Mouse (Mus musculus) adrenal gland (tissue): ENCODE results near the gene Rrp8.

Experiments used
- intact Hi-C: fragments of 180-260 bp; cut with DNase I; formaldehyde crosslinking; loops from one replicate; pipeline ENCODE4 v1.15.1; 2025
- long read RNA-seq, 2 experiments: library from polyadenylated mRNA; unstranded; transcript quantifications; one replicate each; pipeline ENCODE4 v2.0.0; 2020; ENCODE audit warnings: borderline replicate concordance in 1 of 2; ENCODE audit not compliant: insufficient replicate concordance in 1 of 2

The Rrp8 gene
- long read RNA-seq, experiment 1, transcript Rrp8-201 (7 exons, 3,053 nt), result major isoform, 15 of 21 reads
- long read RNA-seq, experiment 1, partial matches to known transcripts, result 3 of 21 reads
- long read RNA-seq, experiment 1, other reads (novel, unspliced or antisense), result 3 of 21 reads
- long read RNA-seq, experiment 2, transcript Rrp8-201 (7 exons, 3,053 nt), result major isoform, 17 of 27 reads
- long read RNA-seq, experiment 2, partial matches to known transcripts, result 8 of 27 reads
- long read RNA-seq, experiment 2, other reads (novel, unspliced or antisense), result 0 of 27 reads

DNA sequence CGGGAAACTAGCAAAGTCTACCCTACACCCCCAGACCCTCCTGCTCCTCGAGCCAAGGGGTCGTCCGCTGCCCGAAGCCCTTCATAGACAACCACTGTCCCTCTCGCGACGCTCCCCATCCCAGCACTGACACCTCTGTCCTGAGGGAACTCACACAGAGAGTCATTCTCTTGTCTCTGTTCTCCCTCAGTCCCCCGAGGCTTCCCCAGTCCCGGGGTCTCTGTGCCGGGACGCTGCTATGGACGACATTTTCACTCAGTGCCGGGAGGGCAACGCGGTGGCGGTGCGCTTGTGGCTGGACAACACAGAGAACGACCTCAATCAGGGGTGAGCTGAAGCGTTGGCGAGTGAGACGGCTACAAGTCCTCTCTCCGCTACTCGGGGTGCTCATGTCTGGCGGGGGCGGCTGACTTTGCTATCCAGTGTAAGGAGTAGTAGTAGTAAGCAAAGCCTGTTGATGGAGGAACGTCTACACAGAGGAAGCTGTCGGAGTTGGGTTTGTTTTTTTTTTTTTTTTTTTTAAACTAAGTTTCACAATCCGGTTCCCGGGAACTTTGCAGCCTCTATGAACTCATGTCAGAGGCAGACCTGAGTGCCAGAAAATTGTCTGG is at the start of gene Rrp8:
Gene Rrp8 (minus strand): TSS at position 475 of the 611 bp plus-strand sequence.
- intact Hi-C loops, result loop anchor here (2.0 to 10.0 kb wide), 2 partner anchors 74 to 182 kb away; partner anchors contain the start of genes Mrpl17 and Smpd1

DNA sequence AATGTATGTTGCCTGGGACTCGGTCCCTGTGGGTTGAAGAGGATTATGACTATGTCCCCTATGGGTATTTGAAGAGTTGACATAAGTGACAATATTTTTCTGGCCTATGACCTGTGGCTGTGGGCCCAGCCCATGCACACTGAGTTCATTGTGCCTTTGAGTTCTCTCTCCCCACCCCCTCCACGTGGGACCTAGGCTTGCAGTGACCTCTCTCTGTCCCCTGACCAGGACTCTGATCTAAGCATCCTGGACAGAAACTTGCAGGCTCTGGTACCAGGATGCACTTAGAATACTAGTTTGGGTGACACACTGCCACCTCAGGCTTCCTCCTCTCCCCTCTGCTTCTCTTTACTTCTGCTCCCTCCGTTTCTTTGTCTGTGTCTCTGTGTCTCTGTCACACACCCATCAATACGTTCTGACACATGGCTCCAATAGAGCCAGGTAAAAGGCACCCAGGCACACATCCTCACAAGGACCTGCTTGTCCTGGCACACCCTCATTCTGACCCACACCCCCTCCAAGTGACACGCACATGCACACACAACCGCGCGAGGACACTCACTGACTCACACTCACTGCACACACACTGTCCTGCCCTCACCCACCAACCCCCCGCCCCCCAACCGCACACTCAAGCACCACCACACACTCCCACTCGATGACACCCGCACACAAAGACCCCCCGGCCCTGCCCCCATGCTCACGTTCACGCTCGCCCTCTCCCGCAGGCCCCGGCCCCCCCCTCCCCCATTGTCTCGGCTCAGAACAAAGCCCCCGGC is 49.5 kb upstream of the Rrp8 start:
- intact Hi-C loops, result no loop called here

DNA sequence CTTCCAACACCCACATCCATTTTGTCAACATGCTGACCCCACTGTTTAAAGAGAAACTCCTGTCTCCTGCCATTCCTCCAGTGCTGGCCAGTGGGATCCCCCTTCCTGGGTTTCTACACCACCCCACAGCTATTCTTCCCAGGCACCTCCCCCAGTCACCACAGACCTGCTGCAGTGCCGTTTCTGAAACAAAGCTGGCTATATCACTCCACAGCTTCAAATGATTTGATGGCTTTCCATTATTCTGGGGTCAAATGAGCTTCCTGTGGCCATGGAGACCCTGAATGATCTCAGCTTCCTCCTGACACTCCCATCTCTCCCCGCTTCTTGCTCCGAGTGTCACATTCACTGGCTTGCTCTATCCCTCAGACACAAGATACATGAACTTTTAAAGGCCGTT is 47.4 kb upstream of the Rrp8 start:
- intact Hi-C loops, result no loop called here

DNA sequence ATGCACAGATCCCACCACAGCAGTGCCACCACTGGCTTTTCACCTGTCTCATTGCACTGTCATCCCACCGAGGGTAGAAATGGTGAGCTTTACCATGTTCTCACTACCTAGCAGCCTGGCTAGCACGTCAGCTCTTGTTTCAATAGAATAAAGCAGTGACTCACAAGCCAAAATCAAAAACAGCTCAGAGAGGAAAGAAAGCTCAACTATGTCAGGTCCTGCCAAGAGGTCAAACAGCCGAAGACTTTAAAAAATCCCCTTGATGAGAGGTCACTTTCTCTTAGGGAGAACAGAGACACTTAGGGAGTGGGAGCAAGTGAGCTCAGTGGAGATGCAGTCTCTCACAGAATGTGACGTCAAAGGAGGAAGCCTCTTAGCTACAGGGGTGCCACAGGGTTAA is 46.7 kb upstream of the Rrp8 start:
- intact Hi-C loops, result no loop called here

DNA sequence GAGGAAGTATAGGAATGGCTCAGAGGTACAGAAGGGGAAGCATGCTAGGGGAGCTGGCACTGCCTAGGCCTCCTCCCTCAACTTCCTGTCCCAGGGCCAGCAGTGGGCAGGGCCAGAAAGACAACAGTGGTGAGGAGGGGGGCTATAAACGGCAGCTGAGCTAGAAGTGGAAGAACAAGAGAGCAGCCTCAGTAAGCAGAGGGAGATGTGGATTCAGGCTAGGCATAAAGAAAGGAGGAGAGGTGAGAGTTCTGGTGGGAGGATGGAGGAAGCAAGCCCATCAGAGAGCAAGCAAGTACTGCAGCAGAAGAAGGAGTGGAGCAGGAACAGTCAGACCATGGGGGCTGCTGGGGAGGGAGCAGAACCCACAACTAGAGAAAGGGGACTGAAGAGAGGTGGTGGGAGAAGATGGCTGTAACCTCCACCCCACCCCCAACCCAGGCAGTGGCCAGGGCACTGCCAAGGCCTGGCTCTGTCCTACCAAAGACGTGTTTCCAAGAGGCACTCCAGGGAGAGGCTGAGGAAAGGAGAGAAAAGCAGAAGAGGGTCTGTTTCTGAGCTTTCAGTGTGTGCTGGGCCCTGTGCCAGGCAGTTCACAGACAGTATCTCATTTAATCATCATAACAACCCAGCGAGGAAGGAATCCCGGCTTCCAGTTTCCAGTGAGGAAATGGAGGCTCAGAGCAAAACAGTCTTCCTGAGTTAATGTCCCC is 41.5 kb upstream of the Rrp8 start:
- intact Hi-C loops, result no loop called here

DNA sequence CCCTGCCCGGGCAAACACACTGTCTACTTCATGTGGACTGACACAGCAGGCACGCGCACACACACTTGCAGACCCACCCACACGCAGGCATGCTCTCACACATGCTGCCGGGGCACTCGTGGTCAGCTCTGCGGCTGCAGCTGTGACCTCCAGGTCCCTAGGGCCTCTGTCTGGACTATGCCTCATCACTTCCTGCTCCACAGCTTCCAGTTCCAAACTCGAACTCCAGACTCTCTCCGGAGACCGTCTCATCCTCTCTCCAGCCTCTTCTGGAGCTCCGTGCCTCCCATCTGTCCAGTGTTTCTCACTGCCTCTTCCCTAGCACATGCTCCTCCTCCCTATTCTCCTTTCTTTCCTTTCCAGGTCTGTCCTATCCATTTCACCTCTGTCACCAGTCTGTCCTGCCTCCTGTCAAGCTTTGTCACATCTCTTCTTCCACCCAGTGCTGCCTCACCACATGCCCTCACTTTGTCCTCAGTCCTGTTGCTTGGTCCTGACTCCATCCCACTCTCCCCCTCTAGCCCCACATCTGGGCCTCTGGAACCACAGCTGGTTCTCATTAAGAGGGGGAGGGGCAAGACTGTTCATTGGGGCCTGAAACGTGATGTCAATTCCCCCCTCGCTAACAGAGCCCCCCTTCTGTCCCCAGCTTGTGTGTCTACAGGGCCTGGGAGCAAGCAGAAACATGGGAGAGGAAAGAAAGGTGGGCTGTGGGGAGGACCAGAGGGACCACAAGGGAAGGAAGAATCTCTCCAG is 40.8 kb upstream of the Rrp8 start:
- intact Hi-C loops, result no loop called here

DNA sequence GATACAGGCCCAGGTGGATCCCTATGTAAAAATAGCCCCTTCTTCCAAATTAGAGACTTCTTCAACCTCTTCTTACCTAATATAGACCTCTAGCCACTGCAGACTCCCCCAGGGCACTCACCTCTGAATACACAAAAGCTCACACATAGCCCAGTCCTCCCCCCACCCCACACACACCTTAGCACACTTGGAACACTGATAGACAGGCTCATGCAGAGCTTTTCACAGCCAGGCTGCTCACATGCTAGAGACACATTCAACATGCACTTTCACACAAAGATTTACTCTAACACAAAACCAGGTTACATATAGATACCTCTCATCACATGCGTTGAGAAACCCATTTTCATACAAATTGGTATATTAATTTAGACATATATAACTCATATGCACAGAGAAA is 40.1 kb upstream of the Rrp8 start:
- intact Hi-C loops, result no loop called here

DNA sequence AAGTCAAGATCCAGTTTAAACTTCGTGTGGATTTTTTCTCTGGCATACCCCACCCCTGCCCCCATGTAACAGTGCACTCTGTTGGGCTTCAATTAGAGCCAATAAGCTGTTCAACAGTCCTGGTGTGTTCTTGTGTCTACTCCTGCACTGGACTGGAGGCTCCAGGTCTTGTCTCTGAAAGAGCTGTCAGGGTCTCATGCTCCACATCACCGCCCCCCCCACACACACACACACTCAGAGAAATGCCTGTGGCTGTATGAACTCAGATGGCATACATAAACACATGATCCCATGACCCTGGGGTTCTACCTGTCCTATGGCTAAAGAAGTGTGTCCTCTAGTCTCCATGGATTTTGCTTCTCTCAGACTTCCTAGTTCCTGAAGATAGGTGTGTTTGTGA is 38.8 kb upstream of the Rrp8 start:
- intact Hi-C loops, result no loop called here

DNA sequence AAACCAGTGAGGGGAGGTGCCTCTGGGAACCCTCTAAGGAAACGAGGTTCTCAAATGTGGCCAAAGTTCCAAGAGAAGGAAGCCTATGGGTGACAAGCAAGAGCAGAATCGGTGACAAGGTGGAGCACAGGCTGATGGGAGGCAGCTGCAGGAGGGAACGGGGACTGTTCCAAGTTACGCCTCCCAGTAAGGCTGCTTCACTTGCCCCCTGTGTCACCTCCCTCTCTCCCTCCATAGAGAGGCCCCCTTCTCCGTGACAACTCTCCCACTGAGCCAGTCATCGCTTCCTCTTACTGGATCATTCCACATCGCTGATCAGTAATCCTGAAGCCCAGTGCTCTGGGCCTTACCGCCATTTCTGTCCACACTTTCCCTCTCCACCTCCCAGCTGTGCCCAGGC is 37.5 kb upstream of the Rrp8 start:
- intact Hi-C loops, result no loop called here

DNA sequence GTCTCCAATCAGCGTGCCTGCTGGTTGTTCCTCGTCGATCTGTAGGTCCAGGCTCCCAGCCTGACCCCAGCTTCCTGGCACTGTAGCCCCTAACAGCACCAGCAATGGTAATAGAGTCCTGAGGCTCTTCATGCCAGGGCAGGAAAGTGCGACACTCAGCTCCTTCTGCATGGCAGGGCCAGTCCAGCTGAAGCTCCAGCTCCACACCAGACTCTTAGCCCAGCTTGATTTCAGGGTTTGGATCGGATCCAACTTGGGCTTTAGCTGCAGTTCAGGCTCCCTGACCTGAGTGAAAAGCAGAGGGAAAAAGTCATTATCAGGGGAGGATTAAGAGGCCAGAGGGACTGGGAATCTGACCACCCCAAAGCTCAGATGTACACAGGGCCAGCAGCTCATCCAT is 35.9 kb upstream of the Rrp8 start:
- intact Hi-C loops, result no loop called here

DNA sequence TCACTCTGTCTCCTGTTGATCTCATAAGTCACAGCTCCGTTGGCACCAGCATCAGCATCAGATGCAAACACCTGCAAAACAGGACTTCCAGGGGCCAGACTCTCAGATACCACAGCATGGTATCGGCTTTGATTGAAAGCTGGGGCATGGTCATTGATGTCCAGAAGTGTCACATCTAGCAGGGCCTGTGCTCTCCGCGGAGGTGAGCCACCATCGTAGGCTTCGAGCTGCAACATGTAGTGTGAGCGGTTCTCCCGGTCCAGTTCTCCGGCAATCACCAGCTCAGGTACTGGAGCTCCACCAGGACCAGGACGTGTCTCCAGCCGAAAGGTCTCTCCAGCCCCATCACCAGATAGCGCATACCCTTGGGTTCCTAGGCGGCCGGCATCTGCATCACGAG is 35.1 kb upstream of the Rrp8 start:
- intact Hi-C loops, result no loop called here

DNA sequence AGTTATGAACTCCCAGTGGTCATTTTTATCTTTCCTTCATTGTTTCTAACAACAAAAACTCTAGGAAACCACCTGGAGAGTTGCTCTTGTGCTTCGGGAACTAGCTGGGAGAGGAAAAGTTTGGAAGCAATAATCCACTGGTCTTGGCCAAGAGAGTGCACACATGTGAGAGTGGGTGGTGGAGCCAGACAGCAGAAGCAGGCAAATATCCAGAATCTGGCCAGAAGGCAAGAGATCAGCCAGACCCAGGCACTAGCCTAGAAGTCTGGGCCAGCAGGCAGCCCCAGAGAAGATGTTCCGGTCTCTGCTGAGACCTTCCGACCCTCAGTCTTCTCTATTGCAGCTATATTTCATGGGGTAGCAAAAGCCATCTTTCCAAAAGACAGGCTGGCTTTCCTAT is 32.8 kb upstream of the Rrp8 start:
- intact Hi-C loops, result no loop called here

DNA sequence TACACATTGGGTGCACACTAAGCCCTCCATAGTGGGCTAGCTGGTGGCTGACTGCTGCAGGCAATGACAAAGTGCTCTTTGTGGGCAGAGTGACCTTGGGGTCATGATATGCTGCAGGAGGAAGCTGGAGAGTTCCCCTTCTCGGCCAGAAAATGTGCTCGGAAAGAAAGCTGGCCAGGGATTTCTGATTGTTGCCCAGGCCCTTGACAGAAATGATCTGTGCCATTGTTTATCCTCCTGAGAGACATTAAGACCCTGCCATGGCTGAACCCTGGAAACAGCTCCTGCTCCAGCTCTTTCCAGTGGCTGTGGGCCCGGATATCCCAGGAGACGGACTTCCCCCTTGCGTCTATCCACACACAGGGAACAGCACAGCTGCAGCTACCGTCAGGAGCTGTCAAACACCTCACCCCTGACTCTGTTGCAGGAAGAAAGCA is 30.6 kb upstream of the Rrp8 start:
- intact Hi-C loops, result no loop called here

DNA sequence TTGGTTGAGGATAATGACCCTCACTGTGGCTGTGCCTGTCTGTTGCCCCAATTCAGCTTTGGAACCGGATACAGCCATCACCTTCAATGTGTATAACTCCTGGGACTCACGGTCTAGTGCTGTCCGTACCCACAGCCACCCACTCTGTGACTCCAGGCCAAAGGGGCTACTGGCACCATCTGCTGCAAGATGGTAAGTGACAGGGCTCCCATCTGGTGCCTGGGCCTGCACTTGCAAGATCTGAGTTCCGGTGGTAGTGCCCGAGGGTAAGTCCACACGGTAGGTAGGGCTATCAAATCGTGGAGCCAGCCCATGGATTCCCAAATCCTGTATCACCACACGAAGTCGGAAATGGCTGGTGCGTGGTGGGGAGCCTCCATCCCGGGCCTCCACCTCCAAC is 27.1 kb upstream of the Rrp8 start:
- intact Hi-C loops, result no loop called here

DNA sequence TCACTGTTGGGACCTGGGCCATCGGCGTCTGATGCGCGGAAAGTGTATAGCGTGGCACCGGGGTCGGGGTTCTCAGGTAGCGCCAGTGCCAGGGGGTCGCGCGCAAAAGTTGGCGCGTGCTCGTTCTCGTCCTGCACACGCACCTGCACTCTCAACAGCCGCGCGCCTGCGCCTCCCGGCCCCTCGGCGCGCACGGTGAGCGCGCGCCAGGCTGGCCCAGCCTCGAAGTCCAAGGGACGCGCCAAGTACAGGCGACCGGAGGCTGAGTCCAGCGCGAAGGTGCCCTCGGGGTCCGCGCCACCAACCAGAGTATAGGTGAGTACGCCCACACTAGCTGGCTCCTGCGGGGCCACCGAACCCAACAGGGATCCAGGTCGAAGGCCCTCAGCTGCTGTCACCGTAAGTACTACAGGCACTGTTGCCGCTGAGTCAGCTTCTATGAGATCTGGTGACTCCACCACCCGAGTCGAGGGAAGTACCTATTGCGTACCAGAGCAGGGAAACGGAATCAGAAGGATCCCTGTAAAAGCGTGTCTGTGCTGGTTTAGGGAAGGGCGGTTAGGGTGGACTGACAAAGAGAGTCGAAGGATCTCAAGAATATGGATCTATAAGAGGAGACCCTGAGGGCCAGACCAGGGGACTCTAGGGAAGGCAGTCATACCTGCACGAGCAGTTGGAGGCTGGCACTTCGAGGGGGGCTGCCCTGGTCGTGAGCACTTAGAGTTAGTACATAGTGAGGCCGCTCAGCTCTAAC is 25.5 kb upstream of the Rrp8 start:
- intact Hi-C loops, result no loop called here

DNA sequence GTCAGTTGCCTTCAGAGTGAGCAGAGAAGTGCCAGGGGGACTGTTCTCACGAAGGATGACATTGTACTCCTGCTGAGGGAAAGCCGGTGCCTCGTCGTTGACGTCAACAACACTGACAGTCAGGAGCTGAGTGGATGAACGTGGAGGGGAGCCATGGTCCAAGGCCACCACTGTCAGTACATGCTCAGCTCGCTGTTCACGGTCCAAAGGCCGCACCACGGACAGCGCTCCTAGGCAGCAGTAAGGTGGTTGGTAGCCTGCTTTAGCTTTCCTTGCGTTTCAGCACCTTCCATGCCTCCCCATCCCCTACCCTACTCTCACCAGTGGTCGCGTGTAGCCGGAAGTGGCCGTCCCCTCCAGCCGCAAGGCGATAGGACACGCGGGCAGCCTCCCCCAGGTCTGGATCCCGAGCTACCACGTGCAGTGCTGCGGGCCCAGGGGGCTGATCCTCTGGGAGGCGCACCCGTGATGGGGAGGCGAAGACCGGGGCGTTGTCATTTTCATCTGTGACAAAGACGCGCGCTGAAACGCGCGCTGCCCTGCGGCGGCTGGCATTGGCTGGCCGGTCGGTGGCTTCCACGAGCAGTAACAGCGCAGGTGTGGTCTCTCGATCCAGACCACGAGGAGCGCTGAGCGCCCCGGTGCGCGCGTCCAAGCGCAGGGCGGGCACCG is 24.8 kb upstream of the Rrp8 start:
- intact Hi-C loops, result no loop called here

DNA sequence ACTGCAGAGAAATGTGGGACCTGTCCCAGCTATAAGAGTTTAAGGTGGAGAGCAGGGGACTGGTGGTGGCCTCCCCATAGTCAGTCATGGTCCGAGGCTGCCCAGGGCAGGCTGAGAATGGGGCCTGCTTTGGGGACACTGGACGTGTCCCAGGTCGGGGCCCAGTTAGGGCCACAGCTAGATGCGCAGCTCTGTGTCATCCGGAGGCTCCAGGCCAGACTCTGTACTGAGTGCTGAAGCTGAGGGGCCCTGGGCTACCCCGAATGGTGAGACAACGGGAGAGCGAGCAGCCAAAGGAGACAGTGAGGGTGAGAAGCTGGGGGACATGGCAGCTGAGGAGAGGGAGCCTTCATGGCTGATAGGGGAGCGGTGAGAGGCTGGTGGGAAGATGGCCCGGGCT is 16.1 kb upstream of the Rrp8 start:
- intact Hi-C loops, result no loop called here

DNA sequence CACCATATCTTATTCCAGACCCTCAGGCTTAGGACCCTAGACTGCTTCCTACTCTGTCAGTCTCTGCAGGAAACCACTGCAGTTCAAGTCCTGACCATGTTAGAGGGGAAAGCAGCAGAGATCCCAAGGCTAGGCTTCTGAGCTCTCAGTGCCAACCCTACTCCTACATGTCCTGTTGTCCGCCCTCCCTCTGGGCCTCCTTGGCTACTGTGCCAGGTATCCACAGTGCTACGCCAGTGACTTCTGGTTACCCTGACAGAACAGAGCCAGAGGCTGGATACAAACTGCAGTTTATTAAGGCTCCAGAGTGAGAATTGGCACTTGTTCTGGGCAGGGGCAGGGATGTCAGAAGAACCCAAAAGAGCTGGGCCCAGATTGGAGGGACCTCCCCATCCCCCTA is 15.5 kb upstream of the Rrp8 start:
- intact Hi-C loops, result no loop called here

DNA sequence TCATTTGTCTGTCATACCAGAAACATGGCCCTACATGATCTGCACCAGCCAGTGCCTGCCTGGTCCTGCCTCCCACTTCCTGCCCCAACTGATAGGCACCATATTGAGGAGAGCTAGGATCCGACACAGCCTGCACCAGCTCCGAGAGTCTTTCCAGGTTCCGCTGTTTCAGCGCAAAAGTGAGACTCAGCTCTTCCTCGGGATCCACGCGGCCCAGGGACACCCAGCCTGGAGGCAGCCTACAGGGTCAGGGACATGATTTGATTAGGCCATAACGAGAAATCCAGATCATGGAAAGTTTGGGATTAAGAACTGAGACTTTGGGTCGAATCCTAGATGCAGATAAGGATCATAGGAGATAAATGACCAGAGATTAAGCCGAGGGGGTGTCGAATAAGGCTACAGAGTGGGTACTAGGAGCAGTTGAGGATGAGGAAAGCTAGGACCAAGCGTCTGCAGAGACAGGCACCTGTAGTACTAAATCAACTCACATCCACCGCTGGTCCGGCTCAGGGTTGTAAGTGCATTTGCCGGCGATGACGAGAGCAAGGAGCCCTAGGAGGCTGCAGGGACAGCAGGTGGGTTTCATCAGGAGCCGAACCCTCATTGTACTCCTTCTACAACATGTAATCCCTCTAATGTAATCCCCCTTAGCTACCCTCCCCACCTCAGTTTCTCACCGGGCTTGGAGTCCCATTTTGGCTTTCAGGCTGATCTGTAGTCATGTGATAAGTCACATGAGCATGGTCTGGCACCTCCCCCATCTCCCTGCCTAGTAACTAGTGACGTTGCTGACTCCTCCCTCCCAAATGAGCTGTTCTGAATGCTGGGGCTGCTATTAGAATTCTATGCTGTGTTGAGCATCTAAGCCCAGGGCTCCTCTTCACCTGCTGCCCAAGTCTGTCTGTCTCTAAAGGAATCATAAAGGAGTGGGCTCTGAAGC is 14.6 kb upstream of the Rrp8 start, which contains the start of gene Tpp1:
Gene Tpp1 (minus strand): TSS at position 745 of the 943 bp plus-strand sequence.
- intact Hi-C loops, result no loop called here
